Mouse (Mus musculus): ENCODE data around the gene Csrnp3. TPM values are rescaled to one million over a fixed set of nuclear protein-coding genes. Genes with fewer than 3 reads are reported as not detected.
A peak's percentile ranks its signal among the peaks of the same experiment; 100 is the strongest.

Gene Csrnp3
- polyA plus RNA-seq, 1 experiment from 2014 or later: 8.0 TPM

DNA sequence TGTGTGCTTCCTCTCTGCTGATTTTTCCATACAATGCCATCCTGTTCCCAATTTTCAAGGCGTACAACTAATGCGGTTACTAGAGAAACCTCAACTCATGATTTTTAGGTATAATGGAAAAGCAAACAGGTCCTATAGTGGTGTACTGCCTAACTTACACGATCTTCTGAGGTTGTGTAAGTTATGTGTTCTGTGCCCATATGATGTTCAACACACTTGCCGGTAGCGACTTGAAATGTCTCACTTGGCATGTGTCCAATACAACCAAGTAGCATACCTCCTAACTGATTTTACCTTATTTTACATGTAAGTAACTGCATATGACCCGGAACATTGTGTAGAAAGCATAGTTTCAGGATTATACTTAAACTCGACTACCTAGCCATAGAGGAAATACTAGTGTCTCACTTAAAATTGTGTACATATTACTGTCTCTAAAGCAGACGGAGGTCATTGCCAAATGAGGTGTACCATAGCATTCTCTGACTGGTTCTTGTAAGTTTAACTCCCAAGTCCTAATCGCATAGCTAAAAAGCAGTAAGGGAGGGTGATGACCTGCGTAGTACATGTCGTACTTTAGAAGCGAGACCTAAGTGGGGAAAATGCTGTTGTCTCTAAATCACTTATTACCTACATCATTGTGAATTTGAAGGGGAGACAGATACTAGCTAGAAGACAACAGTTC is 199.0 kb downstream of the Csrnp3 start:
- Histone ChIP-seq H3K4me3 (no peak overlapping the region), H3K27ac (replicated peaks) (peak overlapping the region; percentile 78), H3K27me3 (ENCODE audit: low read depth, poor library complexity, severe bottlenecking) (peaks cover 4% of the 10 kb centered on the region), H3K9me3 (replicated peaks) (no peaks in the 10 kb centered on the region), H3K4me1 (peaks cover 33% of the 10 kb centered on the region), H3K36me3 (no peaks in the 10 kb centered on the region)
- no peak for DNase-seq (ENCODE audit: low spot score)
- WGBS: 92% methylated on average over 12 of the region's 12 CpGs

DNA sequence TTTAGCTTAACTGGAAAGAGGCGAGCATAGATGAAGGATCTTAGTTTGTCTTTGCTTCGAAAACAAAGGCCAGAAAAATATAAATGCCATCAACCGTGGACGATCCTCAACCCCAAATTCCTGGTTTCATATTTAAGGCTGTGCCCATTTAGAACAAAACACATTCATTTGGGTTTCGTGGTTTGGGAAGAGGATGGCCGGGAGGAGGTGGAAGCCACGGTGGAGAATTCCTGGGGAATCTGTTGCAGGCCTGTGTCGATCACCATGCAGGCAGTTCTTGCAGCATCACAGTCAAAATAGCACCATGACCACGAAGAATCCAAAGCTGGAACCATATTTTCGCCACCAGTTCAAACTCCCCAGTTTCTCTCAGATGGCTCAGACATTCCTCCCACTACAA is 217.7 kb downstream of the Csrnp3 start:
- WGBS: 90% methylated on average over 10 of the region's 10 CpGs
- Histone ChIP-seq H3K36me3 (no peaks in the 10 kb centered on the region), H3K4me1 (no peaks in the 10 kb centered on the region), H3K4me3 (no peak overlapping the region), H3K9me3 (replicated peaks) (no peaks in the 10 kb centered on the region), H3K27me3 (ENCODE audit: low read depth, poor library complexity, severe bottlenecking) (no peaks in the 10 kb centered on the region), H3K27ac (replicated peaks) (no peak overlapping the region)
- no peak for DNase-seq (ENCODE audit: low spot score)

DNA sequence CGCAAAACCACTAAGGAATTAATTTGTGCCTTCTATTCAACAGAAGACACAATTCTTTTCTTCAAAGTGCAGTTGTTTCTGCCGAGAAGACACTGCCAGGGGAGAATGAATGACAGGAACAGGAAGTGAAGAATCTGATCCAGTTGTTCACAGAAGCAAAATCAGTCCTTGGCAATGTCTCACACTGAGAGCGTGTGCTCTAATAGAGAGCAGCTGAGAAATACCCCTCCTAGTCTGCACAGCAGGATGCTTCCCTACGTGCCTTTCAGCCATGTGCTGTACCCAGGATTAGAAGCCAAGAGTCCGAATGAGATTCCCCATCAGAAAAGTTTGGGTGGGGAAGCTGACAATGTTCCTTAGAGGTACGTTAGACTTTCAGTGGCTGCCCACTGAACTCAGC is 223.9 kb downstream of the Csrnp3 start:
- Histone ChIP-seq H3K4me1 (peaks cover 10% of the 10 kb centered on the region), H3K36me3 (no peaks in the 10 kb centered on the region), H3K4me3 (no peak overlapping the region), H3K9me3 (replicated peaks) (no peaks in the 10 kb centered on the region), H3K27me3 (ENCODE audit: low read depth, poor library complexity, severe bottlenecking) (no peaks in the 10 kb centered on the region), H3K27ac (replicated peaks) (no peak overlapping the region)
- DNase-seq (ENCODE audit: low spot score): no peak
- 40% methylated on average over 6 of the region's 6 CpGs for WGBS

DNA sequence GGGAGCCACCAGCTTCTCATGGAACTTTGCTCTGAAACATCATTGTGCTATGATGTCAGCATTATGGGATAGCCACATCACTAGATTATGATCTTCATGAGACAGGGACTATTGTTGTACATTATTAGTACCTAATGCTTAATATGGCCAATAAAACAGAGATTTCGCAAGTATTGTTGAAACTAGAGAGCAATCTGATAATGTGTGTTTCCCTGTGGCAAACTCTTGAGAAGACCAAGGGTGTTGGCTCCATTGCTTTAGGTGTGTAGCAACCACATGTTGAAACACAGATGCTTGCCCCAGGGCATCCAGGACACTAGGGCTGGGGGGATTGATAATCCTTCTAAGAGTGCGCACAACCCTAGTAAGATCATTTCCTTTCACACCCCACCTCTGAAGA is 235.2 kb downstream of the Csrnp3 start:
- no peak for DNase-seq (ENCODE audit: low spot score)
- no peaks in the 10 kb centered on the region for H3K4me1 ChIP-seq
- no peaks in the 10 kb centered on the region for H3K9me3 ChIP-seq (replicated peaks)
- 93% methylated on average over 2 of the region's 2 CpGs for whole genome bisulfite sequencing
- H3K27me3 ChIP-seq (ENCODE audit: low read depth, poor library complexity, severe bottlenecking): no peaks in the 10 kb centered on the region
- H3K36me3 ChIP-seq: no peaks in the 10 kb centered on the region
- no peak overlapping the region for H3K4me3 ChIP-seq
- H3K27ac ChIP-seq (replicated peaks): no peak overlapping the region

Other genes with a start within 250 kb of the Csrnp3 start
- 3.2 and 5.5 TPM in 2 replicates for gene Scn2a, start 225.0 kb upstream of the Csrnp3 start, polyA plus RNA-seq (2016; fragmentation: Nextera tagmentation; extraction: Ambion mirVana)

All from midbrain, embryonic 10.5 days (tissue).